Mouse (Mus musculus) limb, embryonic 13.5 days (tissue): ENCODE measurements around the gene Tnfrsf11a. TPM values are rescaled to one million over a fixed set of nuclear protein-coding genes. Genes with fewer than 3 reads are reported as not detected.

ENCODE experiments used
- ATAC-seq: fragments of 200-750 bp; cut with Nextera tagmentation; 2 replicates; pipeline ENCODE4 v1.8.0; 2017; ENCODE audit warnings: low read depth, moderate number of reproducible peaks, moderate TSS enrichment; ENCODE audit not compliant: low FRiP score
- H3K27ac ChIP-seq: fragments of 300-500 bp; sonication (generic); 2 replicates; pipeline ENCODE4 v1.5.1; 2015; ENCODE audit warnings: inconsistent platforms, mild to moderate bottlenecking, moderate library complexity
- H3K27me3 ChIP-seq: fragments of 300-500 bp; sonication (generic); 2 replicates; pipeline ENCODE4 v1.6.1; 2015; ENCODE audit warnings: mild to moderate bottlenecking, inconsistent platforms
- H3K36me3 ChIP-seq: fragments of 300-500 bp; sonication (generic); 2 replicates; pipeline ENCODE4 v1.6.1; 2015; ENCODE audit warnings: inconsistent platforms, mild to moderate bottlenecking, moderate library complexity
- H3K4me1 ChIP-seq: fragments of 300-500 bp; sonication (generic); 2 replicates; pipeline ENCODE4 v1.6.1; 2015; ENCODE audit warnings: inconsistent platforms
- H3K4me2 ChIP-seq: fragments of 300-500 bp; sonication (generic); replicated peaks from 2 replicates; pipeline ENCODE4 v1.6.1; 2015; ENCODE audit warnings: inconsistent platforms, mild to moderate bottlenecking, moderate library complexity
- H3K4me3 ChIP-seq: fragments of 300-500 bp; sonication (generic); 2 replicates; pipeline ENCODE4 v1.5.1; 2015; ENCODE audit warnings: moderate library complexity, mild to moderate bottlenecking, inconsistent platforms
- H3K9ac ChIP-seq: fragments of 300-500 bp; sonication (generic); 2 replicates; pipeline ENCODE4 v1.6.1; 2015; ENCODE audit warnings: mild to moderate bottlenecking, inconsistent platforms
- H3K9me3 ChIP-seq: fragments of 300-500 bp; sonication (generic); 2 replicates; pipeline ENCODE4 v1.6.1; 2016; ENCODE audit warnings: inconsistent platforms
- WGBS: fragments of 180-500 bp; shearing (Covaris S2); methylation state at CpG from one replicate; pipeline ENCODE4 v1.1.7; 2015; 5-methylcytosine and 5-hydroxymethylcytosine counted together
- polyA plus RNA-seq: library from polyadenylated mRNA; unstranded; fragments of >200 nt; fragmentation: Nextera tagmentation; extraction: Ambion mirVana; gene quantifications from 2 replicates; pipeline ENCODE4 v1.2.1, GENCODE M21; 2015

The Tnfrsf11a gene
- polyA plus RNA-seq = 0.75 and 0.98 TPM in 2 replicates

DNA sequence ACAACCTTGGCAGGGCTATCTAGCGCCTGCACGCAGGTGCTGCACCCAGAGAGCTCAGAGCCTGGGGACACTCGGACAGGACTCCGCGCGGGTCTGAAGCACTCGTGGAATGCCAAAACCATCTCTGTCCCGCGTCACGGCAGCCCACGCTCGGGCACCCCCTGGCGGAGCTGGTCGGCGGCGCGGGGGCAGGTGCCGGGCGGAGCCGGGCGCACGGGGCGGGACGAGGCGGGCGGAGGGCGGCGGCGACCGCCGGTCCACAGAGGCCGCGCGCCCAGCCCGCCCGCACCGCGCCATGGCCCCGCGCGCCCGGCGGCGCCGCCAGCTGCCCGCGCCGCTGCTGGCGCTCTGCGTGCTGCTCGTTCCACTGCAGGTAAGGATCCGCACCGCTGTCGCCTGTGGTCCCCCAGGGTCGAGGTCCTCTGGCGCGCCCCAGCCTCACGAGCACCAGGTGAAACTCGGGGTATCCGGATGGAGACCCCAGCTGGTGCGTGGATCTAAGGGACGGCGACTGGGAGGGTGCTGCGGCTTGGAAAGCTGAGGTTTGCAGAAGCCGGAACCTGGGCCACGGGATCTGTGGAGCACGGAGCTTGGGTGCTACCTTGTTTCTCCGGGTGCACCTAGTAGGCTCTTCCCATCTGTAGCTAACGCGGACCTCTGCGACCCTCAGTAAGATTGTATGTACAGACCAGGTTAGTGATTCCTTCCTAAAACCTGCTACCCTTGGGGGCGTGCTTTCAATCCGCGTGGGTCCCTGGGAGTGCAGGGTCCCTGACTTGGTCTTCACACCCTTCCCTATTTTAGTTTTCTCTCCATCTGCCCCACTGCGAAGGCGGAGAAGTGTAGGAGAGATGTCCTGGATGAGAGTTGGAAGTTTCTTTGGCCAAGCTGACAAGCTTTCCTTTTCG lies at the start of gene Tnfrsf11a:
Gene Tnfrsf11a, plus strand, starts transcription at position 262 of the 908 bp plus-strand sequence.
- peak; percentile 68; the same call in 1 of the 2 replicates for ATAC-seq
- Histone ChIP-seq H3K27ac (no peak within 1 kb of the TSS), H3K9ac (peak within 1 kb of the TSS; percentile 70), H3K9me3 (no peaks in the 10 kb centered on the region), H3K27me3 (peaks cover 64% of the 10 kb centered on the region), H3K4me3 (peak within 1 kb of the TSS; percentile 62), H3K4me2 (peak within 1 kb of the TSS; percentile 98), H3K4me1 (peaks cover 20% of the 10 kb centered on the region), H3K36me3 (no peaks in the 10 kb centered on the region)
- WGBS = 3% methylated on average over 60 of the region's 77 CpGs

DNA sequence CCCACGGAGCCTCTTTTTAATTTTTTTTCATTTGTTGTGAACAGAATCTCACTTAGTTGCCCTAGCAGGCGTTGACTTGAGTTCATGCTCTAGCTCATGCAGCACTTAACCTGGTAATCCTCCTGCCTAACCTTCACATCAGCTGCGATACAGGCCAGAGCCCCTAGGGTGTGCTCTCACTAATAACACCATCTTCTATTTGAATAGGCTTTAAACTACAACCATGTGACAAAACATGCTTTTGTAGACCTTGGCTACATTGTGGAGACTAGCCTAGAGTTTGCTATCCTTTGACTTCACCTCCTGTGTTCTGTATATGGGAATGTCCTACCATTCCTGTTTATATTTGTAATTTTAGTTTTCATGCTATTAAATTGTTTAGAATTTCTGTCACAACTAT lies 45.2 kb upstream of the Tnfrsf11a start:
- Histone ChIP-seq H3K27me3 (no peaks in the 10 kb centered on the region), H3K4me3 (no peak overlapping the region), H3K4me1 (no peaks in the 10 kb centered on the region), H3K36me3 (peaks cover 21% of the 10 kb centered on the region), H3K9ac (no peak overlapping the region), H3K9me3 (no peaks in the 10 kb centered on the region), H3K4me2 (no peak overlapping the region), H3K27ac (no peak overlapping the region)
- 77% methylated on average over 3 of the region's 3 CpGs for WGBS
- no peak for ATAC-seq

DNA sequence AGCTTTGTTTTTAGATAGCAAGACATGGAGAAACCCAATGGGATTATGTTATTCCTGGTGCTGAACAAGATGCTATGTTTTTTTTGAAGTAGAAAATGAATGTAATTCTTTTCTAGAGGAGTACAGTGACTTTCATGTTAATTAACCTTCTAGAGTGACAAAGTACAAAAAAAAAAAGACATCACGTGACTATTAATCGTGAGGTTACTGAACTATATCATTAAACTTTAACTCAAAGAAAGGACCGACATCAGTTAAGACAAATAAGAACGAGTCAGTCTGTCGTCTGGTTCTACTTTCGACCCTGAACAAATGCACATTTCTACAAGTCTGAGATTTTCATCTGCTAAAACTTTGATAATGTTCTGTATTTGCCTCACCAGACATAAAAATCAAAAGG lies 42.2 kb upstream of the Tnfrsf11a start:
- H3K4me1 ChIP-seq = no peaks in the 10 kb centered on the region
- no peak overlapping the region for H3K27ac ChIP-seq
- no peak overlapping the region for H3K9ac ChIP-seq
- H3K4me3 ChIP-seq = no peak overlapping the region
- ATAC-seq = no peak
- no peaks in the 10 kb centered on the region for H3K9me3 ChIP-seq
- H3K4me2 ChIP-seq = no peak overlapping the region
- WGBS = 87% methylated on average over 6 of the region's 6 CpGs
- H3K27me3 ChIP-seq = no peaks in the 10 kb centered on the region
- peaks cover 36% of the 10 kb centered on the region for H3K36me3 ChIP-seq

DNA sequence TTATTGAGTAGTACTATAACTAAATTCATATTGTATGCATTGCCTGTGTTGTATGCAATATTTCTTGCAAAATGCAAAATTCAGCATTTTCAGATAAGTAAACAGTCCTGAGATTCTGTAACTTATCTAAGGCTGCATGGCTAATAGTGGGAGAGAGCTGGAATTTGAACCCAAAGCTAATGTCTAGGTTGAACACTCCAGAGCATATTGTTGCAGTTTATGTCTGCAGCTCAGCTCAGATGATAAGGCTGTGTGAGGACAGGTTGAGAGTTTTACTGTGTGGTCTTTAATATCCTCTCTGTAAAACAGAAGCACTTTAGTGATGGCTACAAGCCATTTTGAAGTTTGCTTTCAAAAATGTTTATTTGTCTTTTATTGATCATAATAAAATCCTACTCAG lies 41.0 kb upstream of the Tnfrsf11a start:
- H3K27me3 ChIP-seq = no peaks in the 10 kb centered on the region
- ATAC-seq = no peak
- no peak overlapping the region for H3K4me3 ChIP-seq
- H3K36me3 ChIP-seq = peaks cover 42% of the 10 kb centered on the region
- H3K4me2 ChIP-seq = no peak overlapping the region
- H3K4me1 ChIP-seq = no peaks in the 10 kb centered on the region
- no peaks in the 10 kb centered on the region for H3K9me3 ChIP-seq
- H3K27ac ChIP-seq = no peak overlapping the region
- no peak overlapping the region for H3K9ac ChIP-seq

DNA sequence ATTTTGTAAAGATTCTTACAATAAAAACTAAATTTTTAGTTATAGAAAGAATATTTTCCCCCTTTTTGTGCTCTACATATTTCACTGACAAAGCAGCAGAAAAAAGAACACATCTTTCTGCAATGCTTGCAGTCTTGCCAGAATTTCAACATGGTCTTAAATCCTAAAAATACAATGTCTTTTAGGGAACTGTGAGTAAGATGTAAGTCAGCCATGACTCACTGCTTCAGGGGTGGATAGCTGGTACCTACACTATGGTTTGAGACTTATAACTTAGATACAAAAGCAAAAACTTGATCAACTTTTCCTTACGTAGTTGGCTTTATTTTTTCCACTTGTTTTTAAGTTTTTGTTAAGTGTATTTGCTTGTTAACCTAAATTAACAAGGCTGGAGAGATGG lies 38.0 kb upstream of the Tnfrsf11a start:
- Histone ChIP-seq H3K9me3 (no peaks in the 10 kb centered on the region), H3K36me3 (peaks cover 55% of the 10 kb centered on the region), H3K4me1 (no peaks in the 10 kb centered on the region), H3K27ac (no peak overlapping the region), H3K4me3 (no peak overlapping the region), H3K4me2 (no peak overlapping the region), H3K9ac (no peak overlapping the region), H3K27me3 (no peaks in the 10 kb centered on the region)
- 95% methylated on average over 1 of the region's 1 CpGs for WGBS
- no peak for ATAC-seq

DNA sequence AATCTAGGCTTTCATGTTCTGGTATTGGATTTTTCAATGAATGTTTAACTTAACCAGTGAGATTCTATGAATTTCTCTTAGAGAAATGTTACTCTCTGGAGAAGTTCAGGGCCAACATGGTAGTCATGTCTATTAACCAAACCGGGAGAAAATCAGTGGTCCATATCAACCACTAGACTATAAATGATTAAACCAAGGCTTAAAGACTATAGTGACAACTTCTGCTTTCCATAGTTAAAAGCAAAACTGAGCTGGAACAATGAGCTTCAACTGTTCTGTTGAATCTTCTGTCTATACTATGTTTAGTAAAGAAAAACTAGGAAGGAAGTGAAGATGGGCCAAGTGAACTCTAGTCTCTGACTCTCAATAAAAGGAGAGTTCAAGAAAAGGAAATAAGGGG lies 34.1 kb upstream of the Tnfrsf11a start:
- ATAC-seq = no peak
- no peaks in the 10 kb centered on the region for H3K9me3 ChIP-seq
- no peak overlapping the region for H3K27ac ChIP-seq
- no peaks in the 10 kb centered on the region for H3K4me1 ChIP-seq
- no peaks in the 10 kb centered on the region for H3K27me3 ChIP-seq
- WGBS = 100% methylated on average over 1 of the region's 1 CpGs
- H3K36me3 ChIP-seq = peaks cover 62% of the 10 kb centered on the region
- no peak overlapping the region for H3K9ac ChIP-seq
- no peak overlapping the region for H3K4me2 ChIP-seq
- H3K4me3 ChIP-seq = no peak overlapping the region

DNA sequence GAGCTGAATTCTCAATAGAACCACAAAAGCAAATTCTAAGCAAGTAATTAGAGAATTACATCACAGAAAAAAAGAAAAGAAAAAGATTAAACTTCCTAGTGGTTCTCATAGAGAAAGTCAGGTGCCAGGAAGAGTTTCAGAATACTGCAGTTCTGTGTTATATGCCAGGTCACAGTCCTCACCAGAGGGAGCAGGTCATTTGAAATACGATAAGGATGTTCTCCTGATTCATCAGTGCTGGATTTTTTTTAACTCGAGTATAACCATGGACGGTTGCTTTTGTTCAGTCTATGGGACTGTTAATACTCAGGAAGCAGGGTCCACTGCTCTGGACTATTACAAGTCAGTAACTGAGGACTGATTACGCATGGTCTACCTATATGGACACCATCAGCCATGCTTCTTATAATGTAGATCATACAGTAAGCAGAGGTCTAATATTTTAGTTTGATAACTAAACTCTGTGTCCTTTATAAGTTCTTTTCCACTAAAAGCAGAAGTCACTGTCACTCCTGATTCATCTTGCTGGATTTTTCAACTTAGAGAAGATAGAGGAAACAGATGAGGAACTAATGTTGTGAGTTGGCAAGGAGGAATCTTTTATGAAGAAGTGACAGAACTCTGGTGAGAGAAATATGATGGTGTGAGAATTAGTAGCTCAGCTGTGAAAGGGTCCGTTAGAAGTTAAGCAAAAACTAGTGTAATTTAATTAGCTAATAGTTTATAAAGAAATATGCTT lies 33.5 kb upstream of the Tnfrsf11a start:
- Histone ChIP-seq H3K36me3 (peaks cover 57% of the 10 kb centered on the region), H3K4me2 (no peak overlapping the region), H3K4me3 (no peak overlapping the region), H3K9me3 (no peaks in the 10 kb centered on the region), H3K27me3 (no peaks in the 10 kb centered on the region), H3K27ac (no peak overlapping the region), H3K4me1 (no peaks in the 10 kb centered on the region), H3K9ac (no peak overlapping the region)
- WGBS = 90% methylated on average over 5 of the region's 5 CpGs
- no peak for ATAC-seq

DNA sequence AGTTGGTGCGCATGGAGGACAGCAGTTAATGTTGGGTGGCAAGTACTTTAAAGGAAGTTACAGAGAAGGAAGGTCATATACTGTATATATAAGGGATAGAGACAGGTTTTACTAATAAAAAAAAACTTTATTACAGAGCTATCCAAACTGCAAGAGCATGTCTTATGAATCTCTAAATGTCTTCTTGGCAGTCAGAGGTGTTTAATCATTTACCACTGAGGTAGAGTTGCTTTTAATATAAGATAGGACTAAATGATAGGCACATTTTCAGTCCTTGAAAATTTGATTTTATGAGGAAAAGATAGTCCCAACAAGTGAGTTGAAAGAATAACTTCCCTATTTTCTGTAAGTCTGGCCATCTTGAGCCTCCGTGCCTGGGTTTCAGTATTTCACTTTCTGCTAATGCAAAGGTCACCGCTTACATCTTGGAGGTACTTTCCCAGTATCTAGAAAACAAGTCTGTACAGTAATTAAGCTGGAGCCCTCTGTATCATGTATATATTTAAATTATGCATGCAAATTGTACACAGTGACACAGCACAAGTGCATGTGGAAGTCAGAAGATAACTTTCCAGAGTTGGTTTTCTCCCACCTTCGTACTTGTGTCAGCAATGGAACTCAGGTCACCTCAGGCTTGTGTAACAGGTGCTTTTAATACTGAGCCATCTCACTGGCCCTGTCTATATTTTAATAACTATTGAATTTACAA lies 32.3 kb upstream of the Tnfrsf11a start:
- H3K27me3 ChIP-seq = no peaks in the 10 kb centered on the region
- no peaks in the 10 kb centered on the region for H3K9me3 ChIP-seq
- H3K9ac ChIP-seq = no peak overlapping the region
- no peak overlapping the region for H3K27ac ChIP-seq
- no peak for ATAC-seq
- peaks cover 57% of the 10 kb centered on the region for H3K36me3 ChIP-seq
- 95% methylated on average over 4 of the region's 4 CpGs for WGBS
- no peak overlapping the region for H3K4me2 ChIP-seq
- H3K4me1 ChIP-seq = no peaks in the 10 kb centered on the region
- no peak overlapping the region for H3K4me3 ChIP-seq

DNA sequence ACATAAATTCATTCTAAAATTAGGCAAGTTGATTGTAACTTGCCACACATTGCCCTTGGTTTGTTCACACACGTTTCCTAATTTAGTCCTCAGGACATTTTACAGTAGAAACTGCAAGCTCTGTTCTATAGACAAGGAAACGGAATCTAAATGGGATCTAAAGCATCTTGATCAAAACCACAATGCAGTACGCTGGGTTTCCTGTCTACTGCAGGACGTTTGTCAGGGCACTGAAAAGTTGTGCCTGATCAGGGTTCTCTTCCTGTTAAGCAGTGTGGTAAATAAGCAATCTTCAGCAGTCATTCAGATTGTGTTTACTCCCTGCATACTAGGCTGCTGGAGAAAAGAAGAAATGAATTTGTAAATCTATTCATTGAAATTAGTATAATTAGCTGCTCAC lies 28.3 kb upstream of the Tnfrsf11a start:
- no peaks in the 10 kb centered on the region for H3K9me3 ChIP-seq
- no peak for ATAC-seq
- H3K9ac ChIP-seq = no peak overlapping the region
- H3K27ac ChIP-seq = no peak overlapping the region
- H3K4me2 ChIP-seq = no peak overlapping the region
- H3K27me3 ChIP-seq = no peaks in the 10 kb centered on the region
- no peaks in the 10 kb centered on the region for H3K4me1 ChIP-seq
- H3K36me3 ChIP-seq = peaks cover 34% of the 10 kb centered on the region
- H3K4me3 ChIP-seq = no peak overlapping the region
- WGBS = 77% methylated on average over 4 of the region's 4 CpGs

DNA sequence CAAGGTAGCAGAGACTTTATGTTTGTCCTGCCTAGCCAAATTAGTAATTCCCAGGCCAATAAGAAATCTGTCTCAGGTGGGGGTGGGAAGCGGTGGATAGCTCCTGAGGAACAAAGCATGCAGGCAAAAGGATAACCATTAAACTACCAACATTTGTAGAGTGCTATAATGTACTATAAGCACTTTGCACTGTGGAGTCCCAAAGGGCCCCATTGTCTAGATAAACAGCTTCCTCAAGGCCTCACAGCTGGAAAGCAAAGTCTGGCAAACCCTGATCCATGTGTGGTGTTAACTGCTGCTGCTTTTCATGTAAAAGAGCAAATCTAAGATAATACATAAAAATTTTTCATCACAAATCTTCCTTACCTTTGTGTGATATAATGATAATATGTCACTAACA lies 27.6 kb upstream of the Tnfrsf11a start:
- no peaks in the 10 kb centered on the region for H3K27me3 ChIP-seq
- no peak for ATAC-seq
- 83% methylated on average over 1 of the region's 1 CpGs for WGBS

DNA sequence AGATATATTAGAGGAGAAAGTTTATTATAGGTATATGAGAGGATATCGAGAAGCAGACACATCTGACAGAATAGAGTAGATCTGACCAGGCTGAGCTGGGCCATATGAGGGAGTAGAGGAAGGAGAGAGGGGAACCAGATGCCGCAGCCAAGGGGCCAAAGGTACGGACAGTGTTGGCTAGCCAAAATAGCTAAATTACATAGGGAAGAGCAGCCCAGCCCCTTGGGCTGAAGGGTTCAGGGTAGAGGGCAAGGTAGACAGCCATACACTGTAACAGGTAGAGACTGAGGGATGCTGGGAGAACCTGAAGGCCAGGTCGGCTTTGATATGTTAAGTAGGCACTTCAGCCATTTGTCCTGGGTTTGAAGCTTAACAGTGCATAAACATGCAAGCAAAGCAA lies 21.7 kb upstream of the Tnfrsf11a start:
- 86% methylated on average over 4 of the region's 4 CpGs for WGBS
- Histone ChIP-seq H3K9ac (no peak overlapping the region), H3K4me1 (no peaks in the 10 kb centered on the region), H3K27ac (no peak overlapping the region), H3K27me3 (no peaks in the 10 kb centered on the region), H3K4me2 (no peak overlapping the region), H3K36me3 (peaks cover 2% of the 10 kb centered on the region; the same call in 1 of the 2 replicates), H3K4me3 (no peak overlapping the region), H3K9me3 (peaks cover 15% of the 10 kb centered on the region)
- no peak for ATAC-seq

More for the DNA sequence above, 27.6 kb upstream of the Tnfrsf11a start:
- Histone ChIP-seq H3K9me3 (no peaks in the 10 kb centered on the region), H3K4me1 (no peaks in the 10 kb centered on the region), H3K9ac (no peak overlapping the region), H3K4me3 (no peak overlapping the region), H3K4me2 (no peak overlapping the region), H3K36me3 (peaks cover 31% of the 10 kb centered on the region), H3K27ac (no peak overlapping the region)
